Mouse (Mus musculus): ENCODE data around the gene Zfp740.
"Not testable (repeated sequence)": the region's sequence is repeated elsewhere in the genome, so short reads cannot be mapped to it uniquely, and the experiment has no call there.

Zfp740 gene

GRCm38 (mm10) chr15:102224992-102225617 lies 22.1 kb downstream of the Zfp740 start:
- DNase-seq (ENCODE audit: low spot score in 2 of 2): no peak

DNA sequence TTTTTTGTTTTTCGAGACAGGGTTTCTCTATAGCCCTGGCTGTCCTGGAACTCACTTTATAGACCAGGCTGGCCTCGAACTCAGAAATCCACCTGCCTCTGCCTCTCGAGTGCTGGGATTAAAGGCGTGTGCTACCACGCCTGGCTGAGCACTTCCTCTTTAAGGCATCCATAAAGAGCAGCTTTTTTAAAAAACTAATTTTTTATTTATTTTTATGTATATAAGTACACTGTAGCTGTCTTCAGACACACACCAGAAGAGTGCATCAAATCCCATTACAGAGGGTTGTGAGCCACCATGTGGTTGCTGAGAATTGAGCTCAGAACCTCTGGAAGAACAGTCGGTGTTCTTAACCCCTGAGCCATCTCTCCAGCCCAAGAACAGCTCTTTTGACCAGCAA lies 22.6 kb downstream of the Zfp740 start:
- not testable (repeated sequence) for DNase-seq (ENCODE audit: low spot score in 2 of 2)

DNA sequence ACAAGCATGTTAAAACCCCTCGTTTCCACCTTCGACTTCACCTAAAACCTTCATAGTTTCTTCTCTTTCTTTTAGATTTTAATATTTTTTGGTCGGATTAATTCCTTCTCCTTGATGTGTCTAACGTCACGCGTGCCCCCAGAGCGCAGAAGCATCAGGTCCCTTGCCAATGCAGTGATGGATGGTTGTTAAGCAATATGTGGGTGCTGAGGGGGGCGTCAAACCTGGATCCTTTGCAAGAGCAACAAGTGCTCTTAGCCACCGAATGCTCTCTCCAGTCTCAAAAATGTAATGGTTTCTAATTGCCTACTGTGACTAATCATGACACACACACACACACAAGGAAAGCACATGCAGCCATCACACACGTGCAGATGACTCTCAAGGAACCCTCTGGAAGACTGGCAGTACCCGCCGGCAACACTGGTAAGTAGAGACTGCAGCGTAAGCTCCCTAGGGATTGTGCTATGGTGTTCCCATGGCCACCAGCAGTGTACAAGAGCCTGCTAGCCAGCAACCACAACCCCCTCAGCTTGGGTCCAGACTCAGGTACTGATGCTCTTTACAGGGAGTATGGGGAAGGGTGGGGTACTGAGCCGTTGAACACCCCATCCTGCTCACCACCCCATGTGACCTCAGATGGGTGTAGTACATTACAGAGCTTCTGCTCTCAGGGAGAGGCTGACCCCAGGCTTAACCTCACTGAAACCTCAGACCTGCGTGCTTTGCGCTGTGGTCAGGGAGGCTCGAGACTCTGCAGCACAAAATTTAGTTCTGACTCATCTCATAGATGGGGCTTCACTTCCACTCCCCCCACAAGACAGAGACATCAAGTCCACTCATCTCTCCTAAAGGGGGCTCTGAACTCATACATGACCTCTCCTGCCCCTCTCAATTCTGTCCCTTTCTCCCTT lies 27.6 kb downstream of the Zfp740 start:
- DNase-seq (ENCODE audit: low spot score in 2 of 2): no peak

DNA sequence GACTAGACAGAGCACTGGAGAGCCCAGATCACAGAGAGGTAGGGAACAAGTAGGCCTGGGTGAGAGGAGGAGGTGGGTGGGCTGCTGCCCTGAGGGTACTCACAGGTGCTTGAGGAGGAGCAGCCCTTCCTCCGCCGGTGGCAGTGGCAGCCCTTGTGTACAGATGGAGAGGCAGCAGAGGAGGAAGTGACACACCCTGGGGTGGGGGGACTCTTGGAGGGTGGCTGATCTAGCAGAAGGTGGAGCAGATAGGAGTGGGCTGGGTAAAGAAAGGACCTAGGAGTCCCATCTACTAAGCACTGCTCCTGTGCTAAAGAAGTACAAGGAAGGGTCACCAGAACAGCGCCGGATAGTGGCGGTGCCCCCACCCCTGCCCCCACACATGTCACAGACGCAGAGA lies 28.7 kb downstream of the Zfp740 start, which contains the start of gene Itgb7:
Gene Itgb7, minus strand, starts transcription at position 197 of the 400 bp plus-strand sequence.
- DNase-seq (ENCODE audit: low spot score in 2 of 2): no peak

GRCm38 (mm10) chr15:102232764-102233163 lies 29.7 kb downstream of the Zfp740 start:
- no peak for DNase-seq (ENCODE audit: low spot score in 2 of 2)

- DNase-seq (ENCODE audit: low spot score in 2 of 2): no peak
Observed at GRCm38 (mm10) chr15:102233896-102234295, 30.8 kb downstream of the Zfp740 start.

- DNase-seq (ENCODE audit: low spot score in 2 of 2): no peak
Observed at GRCm38 (mm10) chr15:102235371-102236027, 32.5 kb downstream of the Zfp740 start.

DNA sequence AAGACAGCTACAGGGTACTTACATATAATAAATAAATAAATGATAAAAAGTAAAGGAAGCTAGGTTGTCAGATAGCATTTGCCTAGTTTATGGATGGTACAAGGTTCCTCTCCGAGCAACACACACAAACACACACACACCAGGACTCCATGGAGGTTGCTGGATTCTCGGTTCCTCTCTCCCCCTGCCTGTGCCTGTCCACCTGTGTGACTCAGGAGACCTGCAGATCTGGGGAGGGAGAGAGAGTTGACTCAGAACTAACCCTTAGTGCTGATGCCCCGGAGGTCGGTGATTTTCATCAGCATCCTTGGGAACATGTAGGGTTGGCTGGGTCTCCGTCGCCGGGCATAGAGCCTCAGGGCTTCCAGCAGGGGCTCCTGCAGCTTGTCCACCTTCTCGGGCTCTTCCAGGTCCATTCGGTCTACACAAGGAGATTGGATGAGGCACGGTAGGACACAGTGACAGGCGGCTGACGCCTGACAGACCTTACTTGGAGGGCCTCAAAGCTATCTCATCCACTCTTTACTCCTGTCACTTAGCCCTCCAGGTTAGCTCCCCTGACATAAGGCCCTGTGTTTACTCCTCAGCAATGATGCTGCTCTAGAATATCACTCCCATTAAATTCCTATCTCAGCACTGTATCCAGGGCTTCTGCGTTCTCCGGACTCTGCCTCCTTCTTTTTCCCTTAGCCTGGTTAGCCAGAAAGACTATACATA lies 35.7 kb downstream of the Zfp740 start:
- no peak for DNase-seq (ENCODE audit: low spot score in 2 of 2)

DNA sequence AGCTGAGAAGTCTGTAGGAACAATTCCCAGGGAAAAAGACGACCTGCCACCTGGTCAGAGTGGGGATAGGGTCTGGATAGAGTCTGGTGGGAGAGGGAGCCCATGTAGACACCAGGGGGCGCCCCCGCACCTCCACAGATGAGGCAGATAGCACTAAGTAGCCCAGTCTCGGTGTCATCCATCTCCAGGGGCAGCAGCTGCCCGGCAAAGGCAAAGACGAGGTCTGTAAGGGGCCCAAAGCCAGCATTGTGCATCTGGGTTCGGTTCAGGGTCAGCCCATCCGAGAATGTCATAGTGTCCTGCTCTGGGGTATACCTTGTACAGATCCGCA lies 36.2 kb downstream of the Zfp740 start:
- DNase-seq (ENCODE audit: low spot score in 2 of 2): peak; percentile 78 to 84

- no peak for DNase-seq (ENCODE audit: low spot score in 2 of 2)
Observed at GRCm38 (mm10) chr15:102239851-102240250, 36.8 kb downstream of the Zfp740 start.

DNA sequence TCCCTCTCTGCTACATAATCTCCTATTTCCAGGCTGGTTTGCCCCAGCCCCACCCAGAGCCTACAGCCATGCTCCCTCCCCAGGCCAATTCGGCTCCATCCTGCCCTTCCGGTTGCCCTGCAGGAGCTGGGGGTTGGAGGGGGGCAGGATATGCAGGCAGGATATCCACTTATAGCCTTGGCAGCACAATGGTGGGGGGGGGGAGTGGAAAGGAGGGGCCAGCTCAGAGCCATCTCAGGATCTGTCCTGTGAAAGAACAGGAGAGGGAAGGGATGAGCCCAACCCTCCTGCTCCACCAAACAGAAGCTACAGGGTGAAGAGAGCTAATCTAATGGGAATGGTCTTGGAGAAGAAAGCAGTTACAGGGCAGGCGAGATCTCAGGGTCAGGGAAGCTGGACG lies 37.6 kb downstream of the Zfp740 start:
- no peak for DNase-seq (ENCODE audit: low spot score in 2 of 2)

DNA sequence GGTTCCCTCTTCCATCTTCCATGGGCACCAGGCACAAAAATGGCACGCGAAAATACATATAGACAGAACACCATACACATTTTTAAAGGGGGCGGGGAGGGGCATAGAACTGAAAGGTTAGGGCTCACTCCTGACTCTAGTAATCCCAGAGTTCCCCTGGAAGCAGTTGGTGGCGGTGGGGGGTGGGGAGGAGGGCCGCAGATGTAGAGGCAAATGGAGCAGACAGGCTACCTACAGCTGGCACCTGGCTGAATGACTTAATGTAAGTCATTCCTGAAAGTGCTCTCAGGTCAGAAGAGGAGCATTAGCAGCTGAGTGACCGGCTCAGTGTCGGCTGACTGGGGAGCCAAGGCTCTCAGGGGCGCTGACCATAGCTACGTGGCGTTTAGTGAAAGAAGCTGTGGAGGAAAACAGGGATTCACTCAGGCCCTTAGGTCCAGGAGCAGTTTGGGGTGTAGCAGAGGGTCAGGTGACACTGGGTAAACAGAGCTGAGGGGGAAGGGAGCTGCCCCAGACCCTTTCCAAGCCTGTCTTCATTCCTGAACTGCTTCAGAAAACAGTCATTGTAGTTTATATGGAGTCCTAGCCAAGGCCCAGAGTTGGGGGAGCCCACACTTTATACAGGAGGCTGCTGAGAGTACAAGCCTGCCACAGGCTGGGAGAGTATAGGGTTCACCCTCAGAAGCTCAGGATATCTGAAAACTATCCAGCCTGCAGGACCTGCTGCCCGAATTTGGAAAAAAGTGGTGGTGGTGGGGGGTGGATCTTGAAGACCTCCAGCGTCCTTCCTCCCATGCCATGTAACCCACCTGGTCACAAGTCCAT lies 39.6 kb downstream of the Zfp740 start:
- DNase-seq (ENCODE audit: low spot score in 2 of 2): no peak

DNA sequence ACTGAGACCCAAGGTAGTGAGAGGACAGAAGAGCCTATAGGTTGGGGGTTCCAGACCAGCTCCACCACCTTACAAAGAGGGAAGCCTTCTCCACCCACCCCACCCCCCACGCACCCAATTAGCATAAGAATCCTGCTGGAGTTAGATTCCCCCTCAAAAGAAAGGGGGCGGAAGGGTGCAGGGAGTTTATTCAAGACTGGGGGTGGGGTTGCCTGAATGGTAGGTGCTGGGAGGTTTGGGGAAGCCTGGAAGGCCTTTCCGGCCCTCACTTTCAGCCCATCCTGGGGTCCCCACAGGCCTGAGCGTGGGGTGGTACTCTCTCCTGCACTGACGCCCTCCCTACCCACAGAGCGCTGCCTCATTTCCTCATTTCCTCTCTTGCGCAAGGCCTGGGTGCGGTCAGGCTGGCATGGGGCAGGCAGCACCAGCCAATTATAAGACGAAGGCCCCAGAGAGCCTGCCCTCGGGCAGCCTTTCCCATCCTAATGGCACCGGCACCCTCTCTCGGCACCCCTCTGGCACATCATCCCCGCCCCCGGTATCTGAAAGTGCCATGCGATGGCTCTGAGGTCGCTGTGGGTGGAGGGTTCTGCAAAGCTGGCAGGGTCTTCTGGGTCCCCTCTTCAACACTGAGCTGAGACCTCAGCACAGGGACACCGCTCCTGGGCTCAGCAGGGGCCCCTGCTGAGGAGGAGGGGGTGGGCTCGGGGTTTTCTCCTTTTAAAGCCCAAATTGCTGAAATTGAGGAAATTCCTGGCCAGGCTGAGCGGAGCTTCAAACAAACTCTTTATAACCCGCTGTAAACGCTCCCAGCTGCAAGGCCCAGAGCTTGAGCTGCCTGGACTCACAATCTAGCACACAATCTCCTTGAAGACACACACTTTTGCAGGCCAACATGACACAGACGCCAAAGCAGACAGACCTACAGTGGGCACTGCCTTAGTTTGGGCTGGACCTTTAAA lies 40.5 kb downstream of the Zfp740 start:
- DNase-seq (ENCODE audit: low spot score in 2 of 2): no peak

DNA sequence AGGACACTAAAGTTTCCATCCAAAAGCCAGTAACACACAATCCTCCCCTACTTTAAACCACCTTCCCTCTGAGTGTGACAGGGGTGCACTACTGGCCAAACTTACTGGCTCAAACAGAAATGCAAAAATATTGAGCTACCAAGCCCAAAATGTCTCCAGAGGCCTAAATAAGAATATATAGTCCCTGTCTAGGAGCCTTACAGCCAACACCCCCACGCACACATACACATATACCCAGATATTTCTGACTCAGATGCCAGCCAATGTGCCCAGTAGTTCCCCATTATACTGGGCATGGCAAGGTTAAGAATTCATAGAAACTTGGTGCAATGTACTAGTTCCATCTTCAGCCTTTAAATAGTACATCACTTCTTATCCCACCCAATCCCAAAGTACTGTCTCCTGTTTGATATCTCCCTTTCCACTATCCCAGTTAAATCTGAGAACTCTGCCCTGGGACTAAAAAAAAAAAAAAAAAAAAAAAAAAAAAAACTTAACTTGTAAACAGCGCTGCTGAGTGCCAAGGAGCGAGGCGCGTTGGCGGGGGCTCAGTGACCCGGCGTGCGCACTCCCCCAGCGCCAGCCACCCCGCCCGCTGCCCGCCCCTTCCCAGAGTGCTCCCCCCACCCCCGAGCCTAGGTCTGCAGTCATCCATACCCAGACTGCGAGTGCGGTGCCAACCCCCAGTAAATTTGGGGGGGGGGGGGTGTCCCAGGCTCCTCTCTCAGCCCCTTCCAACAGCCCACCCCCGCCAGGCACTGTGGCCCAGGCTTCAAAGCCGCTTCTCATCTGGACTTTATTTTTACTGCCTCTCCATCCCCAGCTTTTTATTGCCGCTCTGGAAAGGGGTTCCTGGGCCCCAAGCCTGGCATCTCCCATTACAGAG lies 41.5 kb downstream of the Zfp740 start:
- no peak for DNase-seq (ENCODE audit: low spot score in 2 of 2)

DNA sequence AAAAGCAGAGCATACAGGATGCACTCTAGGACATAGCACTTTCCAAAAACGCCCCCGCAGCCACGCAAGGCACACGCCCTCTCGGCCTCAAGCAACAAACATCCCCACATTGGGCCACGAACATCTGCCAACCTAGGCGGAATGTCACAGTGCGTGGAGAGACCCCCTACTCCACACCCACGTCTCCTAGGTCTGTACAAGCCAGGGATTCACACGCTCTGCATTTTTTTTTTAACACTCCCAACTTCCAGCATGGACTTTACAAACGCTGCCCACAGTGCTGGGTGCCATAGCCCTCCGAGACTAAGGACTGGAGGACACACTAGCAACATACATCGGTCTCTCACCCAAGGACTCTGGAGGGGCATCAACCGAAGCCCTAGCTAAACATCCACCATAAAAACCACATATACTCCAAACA lies 42.4 kb downstream of the Zfp740 start:
- no peak for DNase-seq (ENCODE audit: low spot score in 2 of 2)

- DNase-seq (ENCODE audit: low spot score in 2 of 2): peak; percentile 88 to 90
Observed at GRCm38 (mm10) chr15:102245891-102246741, 43.1 kb downstream of the Zfp740 start.

GRCm38 (mm10) chr15:102246866-102247251 lies 43.8 kb downstream of the Zfp740 start:
- DNase-seq (ENCODE audit: low spot score in 2 of 2): peak; percentile 94 to 95

All from right cerebral cortex, postnatal 10 days (tissue).